Mouse (Mus musculus) heart, embryonic 11.5 days (tissue): Measurements from ENCODE around the gene Resp18. TPM values are rescaled to one million over a fixed set of nuclear protein-coding genes. Genes with fewer than 3 reads are reported as not detected.
A peak's percentile ranks its signal among the peaks of the same experiment; 100 is the strongest.

Experiments
- ATAC-seq: fragments of 200-750 bp; cut with Nextera tagmentation; replicated peaks from 2 replicates; pipeline ENCODE4 v1.8.0; 2017; ENCODE audit warnings: moderate library complexity; ENCODE audit not compliant: insufficient number of reproducible peaks, low FRiP score, low TSS enrichment
- H3K27ac ChIP-seq: fragments of 300-500 bp; sonication (generic); 2 replicates; pipeline ENCODE4 v1.5.1; 2014; ENCODE audit warnings: mild to moderate bottlenecking, low read depth, low read length
- H3K27me3 ChIP-seq: fragments of 300-500 bp; sonication (generic); 2 replicates; pipeline ENCODE4 v1.6.1; 2014; ENCODE audit warnings: mild to moderate bottlenecking, low read length, mixed read lengths; ENCODE audit not compliant: control insufficient read depth, insufficient read depth
- H3K36me3 ChIP-seq: fragments of 300-500 bp; sonication (generic); 2 replicates; pipeline ENCODE4 v1.6.1; 2014; ENCODE audit warnings: mild to moderate bottlenecking, low read length, moderate library complexity, mixed read lengths; ENCODE audit not compliant: control insufficient read depth, insufficient read depth
- H3K4me1 ChIP-seq: fragments of 300-500 bp; sonication (generic); 2 replicates; pipeline ENCODE4 v1.6.1; 2014; ENCODE audit warnings: low read length; ENCODE audit not compliant: control insufficient read depth, insufficient read depth
- H3K4me2 ChIP-seq: fragments of 300-500 bp; sonication (generic); 2 replicates; pipeline ENCODE4 v1.6.1; 2014; ENCODE audit warnings: mild to moderate bottlenecking, moderate library complexity
- H3K4me3 ChIP-seq: fragments of 300-500 bp; sonication (generic); 2 replicates; pipeline ENCODE4 v1.5.1; 2014; ENCODE audit warnings: low read depth, low read length
- H3K9ac ChIP-seq: fragments of 300-500 bp; sonication (generic); 2 replicates; pipeline ENCODE4 v1.6.1; 2014; ENCODE audit warnings: mild to moderate bottlenecking, low read depth, low read length, moderate library complexity
- H3K9me3 ChIP-seq: fragments of 300-500 bp; sonication (generic); replicated peaks from 2 replicates; pipeline ENCODE4 v1.6.1; 2016; ENCODE audit warnings: low read length; ENCODE audit not compliant: control insufficient read depth
- WGBS: fragments of 180-500 bp; shearing (Covaris S2); extraction: QIAGEN DNeasy Blood & Tissue Kit; methylation state at CpG from one replicate; pipeline ENCODE4 v1.1.7; 2014; ENCODE audit not compliant: insufficient replicate concordance; 5-methylcytosine and 5-hydroxymethylcytosine counted together
- polyA plus RNA-seq: library from polyadenylated mRNA; unstranded; fragments of >200 nt; fragmentation: Nextera tagmentation; extraction: Ambion mirVana; gene quantifications from 2 replicates; pipeline ENCODE4 v1.2.1, GENCODE M21; 2014

The Resp18 gene
- polyA plus RNA-seq, result 0.30 TPM in 1 of 2 replicates, not detected in the other

DNA sequence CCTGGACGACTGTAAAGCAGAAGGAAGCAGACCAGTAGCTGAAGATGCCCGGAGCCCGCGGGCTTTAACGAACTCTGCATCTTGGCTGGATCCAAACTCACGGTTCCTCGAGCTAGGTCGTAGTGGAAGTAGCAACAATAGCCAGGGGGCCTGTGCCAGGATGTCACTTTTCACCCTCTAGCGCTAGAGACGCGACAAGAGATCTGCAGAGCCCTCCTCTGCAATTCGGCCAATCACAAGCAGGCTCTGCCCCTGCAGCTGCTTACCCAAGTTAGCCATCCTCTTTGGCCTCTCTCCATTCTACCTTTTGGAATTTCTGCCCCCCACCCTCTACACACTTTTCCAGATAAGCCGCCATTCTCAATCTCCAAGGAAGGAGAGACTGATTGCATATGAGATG is at the start of gene Resp18:
Resp18 (minus strand) TSS at position 188 of the 400 bp plus-strand sequence.
- Histone ChIP-seq H3K4me2 (no peak within 1 kb of the TSS), H3K27me3 (peaks cover 17% of the 10 kb centered on the region), H3K4me1 (no peaks in the 10 kb centered on the region), H3K9me3 (no peaks in the 10 kb centered on the region), H3K9ac (no peak within 1 kb of the TSS), H3K4me3 (no peak within 1 kb of the TSS), H3K27ac (no peak within 1 kb of the TSS), H3K36me3 (no peaks in the 10 kb centered on the region)
- ATAC-seq, result no peak
- WGBS, result 5% methylated on average over 13 of the region's 13 CpGs

DNA sequence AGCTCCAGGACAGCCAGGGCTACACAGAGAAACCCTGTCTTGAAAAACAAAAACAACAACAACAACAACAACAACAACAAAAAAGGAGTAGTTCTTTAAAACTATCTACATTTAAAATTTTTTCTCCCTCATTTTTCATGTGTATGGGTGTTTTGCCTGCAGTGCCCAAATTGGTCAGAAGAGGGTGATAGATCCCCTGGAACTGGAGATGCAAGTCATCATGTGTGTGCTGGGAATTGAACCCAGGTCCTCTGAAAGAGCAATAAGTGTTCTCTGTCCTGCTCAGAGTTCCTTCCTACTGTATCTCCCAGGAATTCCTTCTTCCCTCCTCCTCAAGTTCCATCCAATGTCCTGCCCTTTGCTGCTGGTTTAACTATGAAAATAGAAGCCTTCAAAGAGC is 49.2 kb upstream of the Resp18 start:
- no peaks in the 10 kb centered on the region for H3K36me3 ChIP-seq
- no peak overlapping the region for H3K9ac ChIP-seq
- no peak overlapping the region for H3K4me3 ChIP-seq
- no peaks in the 10 kb centered on the region for H3K4me1 ChIP-seq
- no peak overlapping the region for H3K27ac ChIP-seq
- ATAC-seq, result no peak
- H3K27me3 ChIP-seq, result no peaks in the 10 kb centered on the region
- H3K4me2 ChIP-seq, result no peak overlapping the region
- no peaks in the 10 kb centered on the region for H3K9me3 ChIP-seq

DNA sequence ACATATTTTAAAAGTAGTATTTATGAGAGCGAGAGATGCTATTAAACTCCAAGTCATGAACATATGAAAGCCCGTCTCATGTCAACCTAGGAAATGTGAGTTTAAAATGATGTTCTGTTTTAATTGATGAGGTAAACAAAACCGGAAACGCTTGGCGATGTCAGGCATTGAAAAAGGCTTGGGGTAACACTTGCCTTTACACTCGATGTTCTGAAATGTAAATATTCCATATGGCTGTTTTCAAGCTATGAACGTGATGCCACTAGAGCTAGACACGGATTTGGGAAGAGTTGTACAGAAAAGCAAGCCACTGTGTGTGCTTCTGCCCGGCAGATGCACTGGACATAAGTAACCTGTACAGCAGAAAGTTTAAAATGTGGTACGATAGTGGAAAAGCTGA is 41.0 kb upstream of the Resp18 start:
- no peak for ATAC-seq
- Histone ChIP-seq H3K36me3 (peaks cover 6% of the 10 kb centered on the region), H3K4me3 (no peak overlapping the region), H3K4me1 (peaks cover 7% of the 10 kb centered on the region; the same call in 1 of the 2 replicates), H3K27ac (no peak overlapping the region), H3K27me3 (no peaks in the 10 kb centered on the region), H3K9me3 (no peaks in the 10 kb centered on the region), H3K9ac (no peak overlapping the region), H3K4me2 (no peak overlapping the region)
- WGBS, result 81% methylated on average over 10 of the region's 10 CpGs

- Histone ChIP-seq H3K9ac (no peak overlapping the region), H3K27ac (no peak overlapping the region), H3K4me1 (peaks cover 7% of the 10 kb centered on the region; the same call in 1 of the 2 replicates), H3K36me3 (peaks cover 9% of the 10 kb centered on the region), H3K4me2 (no peak overlapping the region), H3K27me3 (no peaks in the 10 kb centered on the region), H3K9me3 (no peaks in the 10 kb centered on the region), H3K4me3 (no peak overlapping the region)
- 88% methylated on average over 4 of the region's 4 CpGs for WGBS
- no peak for ATAC-seq
Measured at GRCm38 (mm10) chr1:75318736-75319135, 40.5 kb upstream of the Resp18 start.

- ATAC-seq, result no peak
- 68% methylated on average over 3 of the region's 3 CpGs for WGBS
- peaks cover 9% of the 10 kb centered on the region for H3K36me3 ChIP-seq
Measured at GRCm38 (mm10) chr1:75318301-75318700, 40.1 kb upstream of the Resp18 start.

GRCm38 (mm10) chr1:75317241-75318201 is 39.3 kb upstream of the Resp18 start, which contains the start of gene Dnpep:
Dnpep (minus strand) TSS chr1:75317990.
- Histone ChIP-seq H3K4me3 (peak within 1 kb of the TSS; percentile 80), H3K9ac (peak within 1 kb of the TSS; percentile 80), H3K4me1 (peaks cover 7% of the 10 kb centered on the region; the same call in 1 of the 2 replicates), H3K9me3 (no peaks in the 10 kb centered on the region), H3K36me3 (peaks cover 12% of the 10 kb centered on the region), H3K27ac (peak within 1 kb of the TSS; percentile 95), H3K27me3 (no peaks in the 10 kb centered on the region), H3K4me2 (peak within 1 kb of the TSS; percentile 73)
- WGBS, result under 1% methylated on average over 81 of the region's 92 CpGs
- ATAC-seq, result peak; percentile 97

More at GRCm38 (mm10) chr1:75318301-75318700, 40.1 kb upstream of the Resp18 start:
- Histone ChIP-seq H3K27ac (peak overlapping the region; percentile 50; the same call in 1 of the 2 replicates), H3K4me1 (peaks cover 7% of the 10 kb centered on the region; the same call in 1 of the 2 replicates), H3K4me2 (peak overlapping the region; percentile 58), H3K9me3 (no peaks in the 10 kb centered on the region), H3K27me3 (no peaks in the 10 kb centered on the region), H3K9ac (peak overlapping the region; percentile 39), H3K4me3 (peak overlapping the region; percentile 10; the same call in 1 of the 2 replicates)

- Histone ChIP-seq H3K27ac (peak overlapping the region; percentile 95), H3K4me2 (peak overlapping the region; percentile 73), H3K4me1 (peaks cover 7% of the 10 kb centered on the region; the same call in 1 of the 2 replicates), H3K27me3 (no peaks in the 10 kb centered on the region), H3K36me3 (peaks cover 15% of the 10 kb centered on the region), H3K9me3 (no peaks in the 10 kb centered on the region), H3K9ac (peak overlapping the region; percentile 80), H3K4me3 (peak overlapping the region; percentile 80)
- WGBS, result under 1% methylated on average over 20 of the region's 20 CpGs
- ATAC-seq, result peak; percentile 43
Measured at GRCm38 (mm10) chr1:75316861-75317240, 38.6 kb upstream of the Resp18 start.

DNA sequence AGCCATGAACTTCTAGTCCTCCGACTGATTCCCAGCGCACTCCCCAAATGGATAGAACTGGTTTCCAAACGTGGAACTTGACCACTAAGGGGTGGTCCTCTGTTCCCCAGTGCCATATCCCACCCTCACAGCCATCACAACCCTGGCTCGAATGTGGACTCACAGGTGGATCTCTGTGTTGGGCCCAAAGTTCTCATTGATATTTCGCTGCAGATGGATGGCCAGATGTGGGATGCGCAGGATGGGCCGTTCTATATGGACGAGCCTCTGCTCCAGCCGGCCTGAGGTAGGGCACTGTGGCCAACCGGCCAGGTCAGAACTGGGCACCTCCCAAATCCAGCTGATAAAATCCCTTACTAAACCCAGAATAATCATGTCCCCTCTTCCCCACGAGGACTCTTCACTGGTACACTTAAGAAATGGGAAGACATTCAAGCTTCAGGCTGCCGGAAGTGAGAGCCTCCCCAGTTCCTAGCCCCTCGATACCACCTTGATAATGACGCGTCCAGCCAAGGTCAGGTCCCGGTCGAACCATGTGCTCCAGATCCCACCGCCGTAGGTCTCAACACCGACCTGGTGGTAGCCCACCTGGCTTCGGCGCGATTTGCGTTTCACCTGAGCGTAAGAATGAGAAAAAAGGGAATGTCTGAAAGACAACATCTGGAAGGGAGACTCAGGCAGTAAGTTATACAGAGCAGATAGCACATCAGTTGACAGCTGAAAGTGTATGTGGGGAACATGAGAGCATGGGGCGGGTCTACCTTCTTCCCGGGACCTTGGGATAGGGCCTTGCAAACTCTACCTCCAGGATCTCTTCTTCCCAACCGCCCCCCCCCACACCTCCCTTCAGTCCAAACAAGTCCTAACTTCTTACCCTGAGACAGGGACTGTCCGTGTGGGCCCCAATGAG is 37.5 kb upstream of the Resp18 start:
- H3K27me3 ChIP-seq, result no peaks in the 10 kb centered on the region
- no peaks in the 10 kb centered on the region for H3K9me3 ChIP-seq
- H3K4me2 ChIP-seq, result peak overlapping the region; percentile 73
- WGBS, result 82% methylated on average over 29 of the region's 29 CpGs
- ATAC-seq, result no peak
- H3K9ac ChIP-seq, result peak overlapping the region; percentile 80
- H3K4me1 ChIP-seq, result peaks cover 7% of the 10 kb centered on the region; the same call in 1 of the 2 replicates
- H3K27ac ChIP-seq, result no peak overlapping the region
- peak overlapping the region; percentile 80 for H3K4me3 ChIP-seq
- H3K36me3 ChIP-seq, result peaks cover 25% of the 10 kb centered on the region
